Mouse (Mus musculus): ENCODE measurements around the gene Hdac7. TPM values are rescaled to one million over a fixed set of nuclear protein-coding genes. Genes with fewer than 3 reads are reported as not detected.

The Hdac7 gene
- 26.6 and 30.2 TPM in 2 replicates for polyA plus RNA-seq (2016; fragmentation: Nextera tagmentation; extraction: Ambion mirVana)

DNA sequence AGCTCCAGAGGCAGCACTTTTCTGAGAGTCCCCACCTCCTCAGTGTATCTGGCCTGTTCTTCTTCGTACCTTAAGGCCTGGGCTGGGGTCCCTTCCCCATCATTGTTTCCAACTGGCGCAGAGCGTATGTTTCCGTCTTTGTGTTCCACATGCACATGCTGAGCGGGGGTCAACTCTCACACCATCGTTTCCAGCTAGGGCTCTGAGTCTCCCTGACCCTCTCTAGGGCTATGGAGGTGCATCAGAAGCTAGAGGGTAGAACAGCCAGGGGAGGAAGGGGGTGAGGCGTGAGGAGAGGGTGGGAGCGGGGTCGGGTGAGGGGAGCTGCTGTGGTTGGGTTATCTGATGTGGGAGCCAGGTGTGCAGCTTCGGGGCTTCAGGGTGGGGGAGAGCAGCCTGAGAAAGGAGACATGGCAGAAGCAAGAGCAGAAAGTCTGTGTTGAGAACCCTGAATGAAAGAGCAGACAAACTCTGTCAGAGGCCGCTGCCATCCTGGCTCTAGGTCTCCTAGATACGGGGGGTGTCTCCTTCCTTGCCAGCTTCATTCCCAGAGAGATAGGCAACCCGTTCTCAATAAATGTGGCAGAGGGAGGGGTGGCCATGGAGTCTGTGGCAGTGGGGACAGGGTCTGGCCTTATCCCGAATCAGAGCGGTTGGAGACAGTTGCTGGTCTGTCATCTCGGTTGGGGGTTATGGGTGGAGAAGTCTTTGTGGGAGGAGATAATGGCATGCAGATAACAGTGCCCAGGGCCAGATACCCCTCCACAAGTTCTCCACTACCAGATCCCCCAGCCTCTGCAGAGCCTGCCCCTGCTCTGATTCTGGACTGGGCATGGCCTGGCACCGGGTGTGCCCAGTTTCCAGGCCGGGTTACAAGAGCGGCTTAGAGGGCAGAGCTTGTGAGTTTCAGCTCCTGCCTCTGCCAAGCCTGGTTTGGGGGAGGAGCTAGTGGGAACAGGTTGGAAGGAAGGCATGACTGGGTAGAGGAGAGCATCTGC is at the start of gene Hdac7:
Hdac7 (minus strand) TSS at position 466 of the 998 bp plus-strand sequence.
- Histone ChIP-seq H3K9me3 (no peaks in the 10 kb centered on the region), H3K27me3 (replicated peaks; ENCODE audit: low read depth, poor library complexity, severe bottlenecking) (no peaks in the 10 kb centered on the region), H3K4me1 (peaks cover 18% of the 10 kb centered on the region), H3K27ac (replicated peaks) (no peak within 1 kb of the TSS), H3K36me3 (replicated peaks) (no peaks in the 10 kb centered on the region), H3K4me3 (no peak within 1 kb of the TSS)
- 73% methylated on average over 19 of the region's 19 CpGs for WGBS
- DNase-seq (ENCODE audit: low spot score) = no peak

DNA sequence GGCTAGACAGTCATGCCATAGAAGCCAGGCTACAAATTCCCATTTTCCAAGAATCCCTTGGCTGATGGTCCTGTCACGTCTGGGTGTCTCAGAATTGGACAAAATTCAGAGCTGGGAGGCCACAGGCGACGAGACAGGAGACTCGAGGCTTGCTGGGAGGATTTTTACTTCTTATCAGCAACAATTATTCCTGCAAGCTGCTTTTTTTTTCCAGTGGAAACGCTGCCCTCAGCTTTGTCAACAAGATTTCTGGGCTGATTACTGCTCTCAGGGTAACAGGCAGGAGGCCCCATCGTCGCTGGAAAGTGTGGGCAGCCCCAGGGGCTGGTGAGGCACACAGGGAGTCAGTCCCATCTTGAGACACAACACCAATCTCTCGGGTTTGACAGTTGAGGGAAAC is 48.2 kb upstream of the Hdac7 start:
- no peak overlapping the region for H3K4me3 ChIP-seq
- 71% methylated on average over 8 of the region's 8 CpGs for WGBS
- DNase-seq (ENCODE audit: low spot score) = no peak

DNA sequence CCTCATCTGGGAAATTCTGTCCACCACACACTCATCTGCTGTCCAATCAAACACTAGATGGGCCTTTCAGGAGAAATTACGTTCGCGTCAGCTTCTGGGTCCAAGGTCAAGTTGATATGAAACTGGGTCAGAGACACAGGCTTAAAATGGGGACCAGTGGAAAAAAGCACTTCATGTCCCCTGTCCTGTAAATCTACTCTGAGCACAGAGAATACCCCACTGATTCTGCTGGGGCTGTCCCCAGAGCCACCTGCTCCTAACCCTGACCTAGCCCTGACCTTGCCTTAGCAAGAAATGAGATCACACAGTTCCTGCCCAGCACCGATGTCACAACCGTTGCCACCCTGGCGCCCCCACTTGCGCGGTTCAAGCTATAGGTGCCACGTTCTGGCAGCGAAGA is 46.1 kb upstream of the Hdac7 start:
- WGBS = 91% methylated on average over 10 of the region's 10 CpGs
- DNase-seq (ENCODE audit: low spot score) = no peak
- Histone ChIP-seq H3K9me3 (no peaks in the 10 kb centered on the region), H3K36me3 (replicated peaks) (no peaks in the 10 kb centered on the region), H3K27me3 (replicated peaks; ENCODE audit: low read depth, poor library complexity, severe bottlenecking) (no peaks in the 10 kb centered on the region), H3K4me3 (no peak overlapping the region), H3K4me1 (no peaks in the 10 kb centered on the region), H3K27ac (replicated peaks) (no peak overlapping the region)

More for the DNA sequence above, 48.2 kb upstream of the Hdac7 start:
- Histone ChIP-seq H3K9me3 (no peaks in the 10 kb centered on the region), H3K4me1 (peaks cover 4% of the 10 kb centered on the region; the same call in 1 of the 2 replicates), H3K36me3 (replicated peaks) (no peaks in the 10 kb centered on the region), H3K27ac (replicated peaks) (no peak overlapping the region), H3K27me3 (replicated peaks; ENCODE audit: low read depth, poor library complexity, severe bottlenecking) (no peaks in the 10 kb centered on the region)

DNA sequence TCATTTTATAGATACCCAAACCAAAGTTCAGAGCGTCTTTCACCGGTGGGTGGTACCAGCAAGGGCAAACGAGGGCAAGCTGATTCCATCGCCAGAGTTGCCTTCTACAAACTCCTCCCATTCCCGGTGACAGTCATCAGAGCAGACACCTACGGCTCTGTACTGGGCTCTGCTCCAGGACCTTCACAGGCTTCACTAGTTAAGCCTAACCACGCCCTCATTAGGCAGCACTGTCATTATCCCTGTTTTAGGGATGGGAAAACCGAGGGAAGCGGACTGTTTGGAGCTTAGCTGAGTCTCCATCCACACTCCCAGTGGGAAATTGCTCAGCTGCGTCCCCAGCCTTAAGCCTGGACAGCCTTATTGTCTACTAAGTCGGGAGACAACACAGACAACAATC is 45.7 kb upstream of the Hdac7 start:
- Histone ChIP-seq H3K4me1 (no peaks in the 10 kb centered on the region), H3K4me3 (no peak overlapping the region), H3K27ac (replicated peaks) (no peak overlapping the region), H3K36me3 (replicated peaks) (no peaks in the 10 kb centered on the region), H3K9me3 (no peaks in the 10 kb centered on the region), H3K27me3 (replicated peaks; ENCODE audit: low read depth, poor library complexity, severe bottlenecking) (no peaks in the 10 kb centered on the region)
- DNase-seq (ENCODE audit: low spot score) = no peak
- WGBS = 76% methylated on average over 11 of the region's 11 CpGs

DNA sequence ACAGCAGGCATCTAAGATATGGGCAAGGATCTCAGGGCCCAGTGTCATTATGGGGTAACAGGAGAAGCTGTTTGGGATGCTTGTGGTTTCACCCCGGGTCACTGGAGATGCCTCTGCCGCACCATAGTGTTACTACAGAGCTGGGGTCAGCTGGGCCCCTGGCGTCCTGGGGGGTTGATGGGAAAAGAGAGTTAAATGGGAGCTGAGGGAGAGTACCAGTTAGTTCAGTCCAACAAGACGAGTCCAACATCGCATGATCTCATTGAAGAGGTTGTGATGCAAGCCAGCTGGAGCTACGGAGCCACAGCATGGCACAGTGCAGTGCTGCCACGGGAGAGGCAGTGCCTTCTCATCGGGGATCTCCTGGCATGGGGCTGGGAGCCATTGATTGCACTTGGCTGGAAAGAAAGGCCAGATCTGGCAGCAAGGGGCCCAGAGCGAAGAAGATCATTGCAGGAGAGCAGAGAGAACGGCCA is 43.3 kb upstream of the Hdac7 start:
- Histone ChIP-seq H3K4me3 (no peak overlapping the region), H3K27me3 (replicated peaks; ENCODE audit: low read depth, poor library complexity, severe bottlenecking) (no peaks in the 10 kb centered on the region), H3K9me3 (no peaks in the 10 kb centered on the region), H3K36me3 (replicated peaks) (no peaks in the 10 kb centered on the region), H3K27ac (replicated peaks) (no peak overlapping the region), H3K4me1 (no peaks in the 10 kb centered on the region)
- WGBS = 84% methylated on average over 10 of the region's 10 CpGs
- no peak for DNase-seq (ENCODE audit: low spot score)

DNA sequence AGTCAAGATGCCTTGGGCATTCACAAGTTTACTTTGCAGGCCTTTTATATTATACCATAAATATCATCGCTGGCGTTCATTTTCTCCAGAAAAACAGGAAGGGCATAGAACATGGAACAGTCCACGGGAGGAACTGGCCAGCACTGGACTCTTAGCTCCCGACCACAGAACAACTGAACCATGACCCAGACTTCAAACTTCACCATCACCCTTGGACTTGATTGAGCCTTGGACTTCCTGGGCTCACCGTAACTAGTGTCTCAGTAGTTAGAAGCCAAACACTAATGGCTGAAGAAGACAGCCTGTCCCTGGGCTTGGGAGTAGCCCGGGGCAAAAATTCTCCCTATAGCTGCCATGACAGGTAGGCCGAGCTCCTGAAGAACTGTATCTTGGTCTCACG is 37.1 kb upstream of the Hdac7 start:
- DNase-seq (ENCODE audit: low spot score) = no peak
- Histone ChIP-seq H3K27me3 (replicated peaks; ENCODE audit: low read depth, poor library complexity, severe bottlenecking) (no peaks in the 10 kb centered on the region), H3K36me3 (replicated peaks) (no peaks in the 10 kb centered on the region), H3K4me1 (peaks cover 19% of the 10 kb centered on the region), H3K27ac (replicated peaks) (no peak overlapping the region), H3K4me3 (no peak overlapping the region), H3K9me3 (no peaks in the 10 kb centered on the region)
- 89% methylated on average over 8 of the region's 8 CpGs for WGBS

DNA sequence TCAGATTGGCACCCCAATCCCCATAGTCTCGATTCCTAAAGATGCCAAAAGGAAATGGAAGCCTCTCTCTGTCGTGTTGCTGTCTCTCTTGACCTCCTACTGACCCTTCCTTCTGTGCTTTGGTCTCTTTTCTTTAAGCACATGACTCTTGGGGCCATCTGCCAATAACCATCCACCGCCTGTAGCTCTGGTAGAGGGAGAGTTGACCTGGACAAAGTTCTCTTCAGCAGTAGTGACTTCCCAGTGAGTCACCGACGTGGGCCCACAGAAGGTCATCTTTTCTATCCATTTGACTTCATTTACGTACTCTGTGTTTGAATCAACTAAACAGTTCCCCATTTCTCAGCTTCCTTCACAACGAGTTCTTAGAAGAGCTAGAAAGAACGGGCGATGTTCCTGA is 36.1 kb upstream of the Hdac7 start:
- Histone ChIP-seq H3K27ac (replicated peaks) (no peak overlapping the region), H3K36me3 (replicated peaks) (no peaks in the 10 kb centered on the region), H3K4me3 (no peak overlapping the region), H3K9me3 (no peaks in the 10 kb centered on the region), H3K4me1 (peaks cover 25% of the 10 kb centered on the region), H3K27me3 (replicated peaks; ENCODE audit: low read depth, poor library complexity, severe bottlenecking) (no peaks in the 10 kb centered on the region)
- WGBS = 82% methylated on average over 9 of the region's 9 CpGs
- DNase-seq (ENCODE audit: low spot score) = no peak

DNA sequence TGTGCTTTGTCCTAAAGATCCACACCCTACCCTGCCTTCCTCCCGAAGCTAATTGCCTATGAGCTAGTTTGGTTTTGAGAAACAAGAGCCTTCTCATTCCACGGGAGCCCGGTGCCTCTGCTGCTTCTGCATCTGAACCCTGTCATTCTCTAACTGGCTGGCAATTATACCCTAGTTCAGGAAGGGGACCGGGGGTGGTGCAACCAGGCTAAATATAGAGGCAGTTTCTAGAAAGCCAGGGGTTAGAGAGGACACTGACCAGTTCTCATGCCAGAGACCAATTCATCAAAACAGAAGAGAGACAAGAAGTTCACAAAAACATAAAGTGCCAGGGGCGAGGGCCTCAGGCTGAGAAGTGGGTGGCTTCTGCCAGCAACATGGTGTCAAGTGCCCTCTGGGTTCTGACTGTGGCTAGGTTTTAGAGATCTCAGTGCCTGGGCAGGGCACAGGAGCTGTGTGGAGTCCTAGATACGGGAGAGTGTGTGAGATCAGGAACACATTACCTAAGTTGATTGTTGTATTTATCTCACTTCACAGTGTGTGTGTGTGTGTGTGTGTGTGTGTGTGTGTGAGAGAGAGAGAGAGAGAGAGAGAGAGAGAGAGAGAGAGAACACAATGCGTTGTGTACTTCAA is 34.5 kb upstream of the Hdac7 start:
- DNase-seq (ENCODE audit: low spot score) = no peak
- Histone ChIP-seq H3K36me3 (replicated peaks) (no peaks in the 10 kb centered on the region), H3K9me3 (no peaks in the 10 kb centered on the region), H3K4me1 (peaks cover 29% of the 10 kb centered on the region), H3K27ac (replicated peaks) (no peak overlapping the region), H3K4me3 (no peak overlapping the region), H3K27me3 (replicated peaks; ENCODE audit: low read depth, poor library complexity, severe bottlenecking) (no peaks in the 10 kb centered on the region)
- 56% methylated on average over 7 of the region's 7 CpGs for WGBS

DNA sequence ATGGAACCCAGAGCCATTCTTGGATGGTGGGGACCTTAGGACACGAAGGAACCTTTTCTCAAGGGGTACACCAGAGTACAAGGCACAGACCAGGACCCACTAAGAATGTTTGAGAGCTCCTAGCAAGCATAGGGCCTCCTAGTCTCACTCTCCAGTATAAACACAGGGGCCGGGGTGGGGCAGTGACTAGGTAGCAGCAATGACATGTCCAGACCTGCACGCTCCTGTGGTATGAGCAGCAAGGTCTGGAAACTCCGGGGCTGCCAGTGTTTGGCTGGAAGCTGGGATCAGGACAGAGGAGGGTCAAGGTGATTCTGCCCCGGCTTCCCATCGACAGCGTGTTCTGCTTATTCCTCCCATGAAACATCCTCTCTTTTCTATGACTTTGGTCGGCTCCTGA is 31.5 kb upstream of the Hdac7 start:
- DNase-seq (ENCODE audit: low spot score) = peak; percentile 40
- H3K27ac ChIP-seq (replicated peaks) = no peak overlapping the region; the same call in 1 of the 2 replicates
- H3K9me3 ChIP-seq = no peaks in the 10 kb centered on the region
- H3K27me3 ChIP-seq (replicated peaks; ENCODE audit: low read depth, poor library complexity, severe bottlenecking) = no peaks in the 10 kb centered on the region
- no peaks in the 10 kb centered on the region for H3K36me3 ChIP-seq (replicated peaks)
- no peak overlapping the region for H3K4me3 ChIP-seq
- WGBS = 85% methylated on average over 8 of the region's 8 CpGs
- H3K4me1 ChIP-seq = peaks cover 34% of the 10 kb centered on the region

DNA sequence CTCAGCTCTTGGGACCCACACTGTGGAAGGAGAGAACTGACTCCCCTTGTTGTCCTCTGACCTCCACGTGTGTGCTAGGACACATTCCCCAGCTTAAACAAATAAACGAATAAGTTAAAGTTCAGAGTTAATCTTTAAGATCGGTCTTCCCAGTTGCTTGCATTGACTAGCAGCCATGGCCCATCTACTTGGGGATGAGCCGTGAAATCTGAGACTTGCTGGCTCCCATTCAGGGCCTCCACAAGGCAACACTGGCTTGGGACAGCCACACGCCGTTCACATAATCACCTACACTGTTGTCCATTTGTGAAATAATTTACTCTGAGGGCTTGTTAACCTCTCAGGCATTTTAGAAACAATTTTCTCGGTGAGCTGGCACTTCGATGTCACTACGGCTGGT is 29.4 kb upstream of the Hdac7 start:
- peaks cover 32% of the 10 kb centered on the region for H3K4me1 ChIP-seq
- H3K36me3 ChIP-seq (replicated peaks) = no peaks in the 10 kb centered on the region
- 68% methylated on average over 9 of the region's 9 CpGs for WGBS
- no peak for DNase-seq (ENCODE audit: low spot score)
- H3K27me3 ChIP-seq (replicated peaks; ENCODE audit: low read depth, poor library complexity, severe bottlenecking) = no peaks in the 10 kb centered on the region
- no peak overlapping the region for H3K27ac ChIP-seq (replicated peaks)
- no peaks in the 10 kb centered on the region for H3K9me3 ChIP-seq
- H3K4me3 ChIP-seq = no peak overlapping the region

DNA sequence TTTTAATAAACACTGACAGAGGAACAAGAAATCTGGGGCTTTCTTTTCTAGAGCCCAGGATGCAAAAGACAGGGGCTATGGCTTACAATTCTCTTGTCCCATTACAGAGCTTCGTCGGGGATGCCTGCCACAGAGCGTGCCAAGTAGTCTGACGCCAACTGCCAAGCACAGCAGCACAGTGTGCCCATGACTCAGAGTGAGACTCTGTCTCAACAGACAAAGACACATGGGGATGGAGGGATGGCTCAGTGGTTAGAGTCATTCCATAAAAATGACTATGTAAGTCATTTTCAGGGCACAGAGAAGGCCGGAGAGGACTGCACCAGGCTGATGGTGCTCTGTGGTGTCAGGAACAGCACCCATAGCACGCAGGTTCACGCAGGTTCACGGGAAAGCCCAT is 27.9 kb upstream of the Hdac7 start:
- Histone ChIP-seq H3K27ac (replicated peaks) (no peak overlapping the region), H3K36me3 (replicated peaks) (0 out of 2 replicates have a peak, but pooled peaks cover under 1% of the 10 kb centered on the region), H3K4me1 (peaks cover 17% of the 10 kb centered on the region), H3K27me3 (replicated peaks; ENCODE audit: low read depth, poor library complexity, severe bottlenecking) (no peaks in the 10 kb centered on the region), H3K4me3 (no peak overlapping the region), H3K9me3 (peaks cover 2% of the 10 kb centered on the region; the same call in 1 of the 2 replicates)
- DNase-seq (ENCODE audit: low spot score) = no peak
- WGBS = 95% methylated on average over 8 of the region's 8 CpGs

DNA sequence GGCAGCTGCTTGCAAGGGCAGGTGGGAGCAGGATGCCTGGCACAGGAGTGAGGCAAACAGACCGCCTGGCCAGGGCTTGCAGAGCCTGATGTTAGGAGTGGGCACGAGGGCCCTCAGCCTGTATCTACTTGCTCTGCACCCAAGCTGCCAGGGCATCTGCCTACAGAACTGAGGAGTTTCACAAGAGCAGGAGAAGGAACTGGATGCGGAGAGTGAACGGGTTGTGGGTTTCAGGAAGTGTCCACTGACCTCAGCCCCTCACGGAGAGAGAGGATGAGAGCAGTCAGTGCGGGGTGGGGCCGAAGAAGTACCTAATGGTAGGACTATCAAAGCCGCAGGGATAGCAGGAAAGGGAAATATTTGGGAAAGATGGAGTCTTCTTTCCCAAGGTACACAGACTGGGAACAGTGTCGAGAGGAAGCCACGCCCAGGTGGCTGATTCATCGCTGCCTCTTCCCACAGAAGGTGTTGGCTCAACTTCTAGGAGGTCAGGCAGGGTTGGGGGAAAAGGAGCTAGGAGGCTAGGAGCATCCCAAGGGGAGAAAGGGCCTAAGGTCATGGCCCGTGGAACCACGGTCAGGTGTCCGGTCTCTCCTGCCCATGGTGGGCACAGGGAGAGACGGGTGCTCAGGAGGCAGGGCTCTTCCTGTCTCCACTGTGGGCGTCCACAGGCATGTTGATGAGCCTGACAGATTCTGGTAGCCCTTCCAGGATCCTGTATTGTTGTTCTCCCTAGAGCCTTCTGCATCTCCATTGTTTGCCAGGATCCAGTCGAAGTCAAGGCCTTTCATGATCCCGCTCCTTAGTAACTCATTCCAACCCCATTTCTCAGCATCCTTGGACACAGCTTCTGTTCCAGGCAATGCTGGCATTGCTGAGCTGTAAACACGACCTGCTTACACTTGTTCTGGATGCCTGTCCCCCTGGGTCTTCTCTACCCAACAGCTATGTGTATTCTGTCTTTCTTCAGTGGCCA is 27.0 kb upstream of the Hdac7 start:
- Histone ChIP-seq H3K4me1 (peaks cover 14% of the 10 kb centered on the region), H3K27ac (replicated peaks) (no peak overlapping the region), H3K27me3 (replicated peaks; ENCODE audit: low read depth, poor library complexity, severe bottlenecking) (no peaks in the 10 kb centered on the region), H3K4me3 (no peak overlapping the region), H3K36me3 (replicated peaks) (peaks cover 5% of the 10 kb centered on the region; the same call in 1 of the 2 replicates), H3K9me3 (peaks cover 10% of the 10 kb centered on the region; the same call in 1 of the 2 replicates)
- DNase-seq (ENCODE audit: low spot score) = no peak
- 84% methylated on average over 19 of the region's 19 CpGs for WGBS
